Mouse (Mus musculus) heart, adult 2 months (tissue): ENCODE results near the gene Gpr137.

Source experiments
- CTCF ChIP-seq: fragments of 200-600 bp; IDR thresholded peaks from 2 replicates; pipeline ENCODE4 v1.8.1; 2022; ENCODE audit warnings: antibody characterized with exemption, mild to moderate bottlenecking, moderate library complexity
- POLR2A ChIP-seq: fragments of 200-500 bp; IDR thresholded peaks from 2 replicates; pipeline ENCODE4 v1.6.1; 2011; ENCODE audit warnings: mild to moderate bottlenecking, low read depth, low read length, control low read depth; ENCODE audit not compliant: insufficient read depth

GRCm38 (mm10) chr19:6933436-6934194 is 8.7 kb downstream of the Gpr137 start:
- no peak for TF ChIP-seq POLR2A
- no peak for TF ChIP-seq CTCF
